Mouse (Mus musculus) splenic B cell, adult 2 months (primary cell): ENCODE data around the gene Prkar2b.
"Not testable (repeated sequence)": the region's sequence is repeated elsewhere in the genome, so short reads cannot be mapped to it uniquely, and the experiment has no call there.

ENCODE experiments used
- DNase-seq: peaks from one replicate; pipeline ENCODE4 v3.0.0-alpha.2; 2011; ENCODE audit warnings: low read depth, low spot score
- H3K27me3 ChIP-seq: 2 replicates; pipeline ENCODE4 v1.6.1; 2012; ENCODE audit warnings: mild to moderate bottlenecking, low read length, moderate library complexity, mixed read lengths; ENCODE audit not compliant: control insufficient read depth, poor library complexity, insufficient read depth, severe bottlenecking
- H3K36me3 ChIP-seq: 2 replicates; pipeline ENCODE4 v1.6.1; 2012; ENCODE audit warnings: mild to moderate bottlenecking, low read length, moderate library complexity, mixed read lengths; ENCODE audit not compliant: control insufficient read depth, poor library complexity, insufficient read depth, severe bottlenecking

The Prkar2b gene

GRCm38 (mm10) chr12:32052882-32053281 lies 8.2 kb downstream of the Prkar2b start:
- DNase-seq, result no peak
- H3K36me3 ChIP-seq, result no peaks in the 10 kb centered on the region
- H3K27me3 ChIP-seq, result no peaks in the 10 kb centered on the region

DNA sequence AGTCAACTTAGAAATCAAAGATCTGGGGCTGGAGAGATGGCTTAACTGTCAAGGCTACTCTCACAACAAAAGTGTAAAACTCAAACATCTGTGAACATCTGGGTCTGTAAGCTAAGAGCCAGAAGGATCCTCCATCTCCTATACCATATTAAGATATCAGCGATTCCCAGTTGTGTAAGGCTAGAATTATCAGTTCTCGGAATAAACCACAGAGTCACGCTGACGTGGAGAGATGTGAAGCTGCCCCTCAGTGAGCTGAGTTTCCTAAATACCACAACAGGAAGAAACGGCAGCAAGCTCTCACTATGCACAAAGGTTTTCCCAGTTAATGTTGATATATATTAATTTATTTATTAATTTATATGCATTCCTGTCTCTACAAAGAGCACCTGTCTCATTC lies 10.9 kb downstream of the Prkar2b start:
- no peaks in the 10 kb centered on the region for H3K27me3 ChIP-seq
- no peaks in the 10 kb centered on the region for H3K36me3 ChIP-seq
- no peak for DNase-seq

GRCm38 (mm10) chr12:32045566-32046330 lies 15.3 kb downstream of the Prkar2b start:
- Histone ChIP-seq H3K27me3 (no peaks in the 10 kb centered on the region), H3K36me3 (no peaks in the 10 kb centered on the region)
- DNase-seq, result no peak

GRCm38 (mm10) chr12:32044487-32045134 lies 16.5 kb downstream of the Prkar2b start:
- DNase-seq, result no peak
- H3K27me3 ChIP-seq, result no peaks in the 10 kb centered on the region

DNA sequence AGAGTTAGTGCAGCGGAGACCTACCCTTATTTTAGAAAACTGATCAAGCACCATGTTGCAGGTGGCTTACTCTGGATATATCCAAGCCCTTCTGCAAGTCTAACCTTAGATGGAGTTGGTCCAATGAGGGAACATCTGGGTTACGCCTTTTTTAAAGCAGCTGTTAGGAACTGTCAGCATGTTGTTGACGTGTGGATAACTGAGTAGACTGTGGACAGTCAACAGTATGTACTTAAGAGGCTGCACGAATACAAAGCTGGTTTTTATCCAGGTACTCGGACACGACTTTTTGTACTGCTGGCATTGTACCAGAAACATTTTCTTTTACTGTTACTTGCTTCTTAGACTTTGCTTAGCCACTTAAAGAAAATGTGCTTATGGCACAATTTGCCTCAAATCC lies 27.6 kb downstream of the Prkar2b start:
- DNase-seq, result no peak
- H3K36me3 ChIP-seq, result no peaks in the 10 kb centered on the region
- no peaks in the 10 kb centered on the region for H3K27me3 ChIP-seq

More at GRCm38 (mm10) chr12:32044487-32045134, 16.5 kb downstream of the Prkar2b start:
- H3K36me3 ChIP-seq, result no peaks in the 10 kb centered on the region

DNA sequence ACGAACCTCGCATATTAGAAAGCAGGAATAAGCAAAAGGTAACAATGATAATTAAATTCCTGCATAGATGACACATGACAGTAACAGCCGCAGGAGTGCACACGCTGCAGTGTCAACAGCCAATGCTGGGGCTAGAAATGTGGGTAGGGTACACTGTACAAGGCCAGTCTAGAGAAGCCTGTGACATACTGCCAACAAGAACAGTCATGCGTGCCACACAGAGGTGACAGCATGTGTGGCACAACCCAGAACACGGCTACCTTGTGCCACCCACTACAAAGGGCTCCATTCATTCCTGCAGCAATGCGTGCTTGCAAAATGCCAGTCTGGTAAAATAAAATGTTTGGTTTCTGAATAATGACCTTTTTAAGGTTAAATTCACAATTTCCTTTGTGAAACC lies 28.2 kb downstream of the Prkar2b start:
- DNase-seq, result no peak
- Histone ChIP-seq H3K36me3 (no peaks in the 10 kb centered on the region), H3K27me3 (no peaks in the 10 kb centered on the region)

DNA sequence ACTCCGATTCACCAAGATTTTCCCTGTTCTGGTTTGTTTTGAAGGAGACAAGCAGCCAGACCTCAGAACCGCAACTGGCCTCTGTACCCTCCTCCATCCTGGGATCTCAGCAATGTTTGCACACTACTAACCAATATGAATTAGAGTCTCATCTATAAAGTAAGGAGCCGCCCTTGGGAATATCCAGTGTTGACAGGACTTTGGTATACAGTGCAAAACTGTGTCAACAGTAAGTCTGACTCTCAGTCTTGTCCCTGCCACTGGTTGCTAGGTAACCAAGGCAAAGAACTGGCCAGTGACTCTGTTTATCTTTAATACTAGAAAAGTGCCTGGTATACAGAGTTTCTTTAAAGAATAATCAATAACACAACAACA lies 42.7 kb downstream of the Prkar2b start:
- no peaks in the 10 kb centered on the region for H3K27me3 ChIP-seq
- DNase-seq, result no peak
- H3K36me3 ChIP-seq, result no peaks in the 10 kb centered on the region

GRCm38 (mm10) chr12:32017636-32018375 lies 43.3 kb downstream of the Prkar2b start:
- Histone ChIP-seq H3K36me3 (no peaks in the 10 kb centered on the region), H3K27me3 (no peaks in the 10 kb centered on the region)
- DNase-seq, result peak; percentile 28

DNA sequence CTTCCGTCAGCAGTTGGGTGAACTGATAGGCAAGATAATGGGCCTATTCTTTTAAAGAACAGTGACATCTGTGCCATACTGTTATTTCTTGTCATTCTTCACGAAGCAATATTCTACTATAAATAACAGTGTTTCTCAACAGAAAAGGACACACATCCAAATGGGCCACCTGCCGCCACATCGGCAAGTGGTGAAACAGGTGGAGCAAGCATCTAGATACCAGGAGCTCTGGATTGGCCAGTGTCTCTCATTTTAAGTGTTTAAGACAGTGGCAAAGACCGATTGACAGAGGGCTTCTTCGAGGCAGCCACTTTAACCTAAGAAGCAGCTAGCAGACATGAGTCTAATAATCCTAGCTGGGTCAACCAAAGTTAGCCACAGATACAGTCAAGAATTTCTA lies 44.6 kb downstream of the Prkar2b start:
- Histone ChIP-seq H3K27me3 (no peaks in the 10 kb centered on the region), H3K36me3 (no peaks in the 10 kb centered on the region)
- no peak for DNase-seq

- Histone ChIP-seq H3K27me3 (no peaks in the 10 kb centered on the region), H3K36me3 (no peaks in the 10 kb centered on the region)
- no peak for DNase-seq
Observed at GRCm38 (mm10) chr12:32015268-32015769, 45.8 kb downstream of the Prkar2b start.

DNA sequence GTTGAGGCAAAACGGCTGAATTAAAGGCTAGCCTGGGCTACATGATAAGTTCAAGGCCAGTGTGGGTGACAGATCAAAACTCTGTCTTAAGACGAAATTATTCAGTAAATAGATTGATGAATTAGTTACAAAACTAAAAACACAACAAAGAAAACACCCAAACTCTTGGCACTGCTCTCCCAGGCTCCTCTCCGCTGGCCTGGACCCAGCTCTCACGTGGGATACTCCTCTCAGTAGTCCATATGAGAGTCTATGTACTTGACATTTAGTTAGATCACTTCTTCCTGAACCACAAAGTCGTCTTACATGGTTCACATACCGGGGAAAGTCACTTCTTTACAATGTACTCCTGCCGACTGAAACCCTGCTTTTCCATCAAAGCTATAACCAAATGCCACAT lies 46.3 kb downstream of the Prkar2b start:
- H3K36me3 ChIP-seq, result no peaks in the 10 kb centered on the region

GRCm38 (mm10) chr12:32012169-32012568 lies 48.9 kb downstream of the Prkar2b start:
- Histone ChIP-seq H3K36me3 (no peaks in the 10 kb centered on the region), H3K27me3 (no peaks in the 10 kb centered on the region)
- peak; percentile 22 for DNase-seq

More for the DNA sequence above, 46.3 kb downstream of the Prkar2b start:
- no peak for DNase-seq
- no peaks in the 10 kb centered on the region for H3K27me3 ChIP-seq

- H3K27me3 ChIP-seq, result no peaks in the 10 kb centered on the region
Observed at GRCm38 (mm10) chr12:32011128-32011527, 50.0 kb downstream of the Prkar2b start.

GRCm38 (mm10) chr12:32009985-32010369 lies 51.1 kb downstream of the Prkar2b start:
- not testable (repeated sequence) for DNase-seq, H3K36me3 ChIP-seq

More at GRCm38 (mm10) chr12:32011128-32011527, 50.0 kb downstream of the Prkar2b start:
- no peak for DNase-seq
- no peaks in the 10 kb centered on the region for H3K36me3 ChIP-seq

More at GRCm38 (mm10) chr12:32009985-32010369, 51.1 kb downstream of the Prkar2b start:
- not testable (repeated sequence) for H3K27me3 ChIP-seq
